Mouse (Mus musculus) embryonic facial prominence, embryonic 10.5 days (tissue): ENCODE data around the gene Strap. TPM values are rescaled to one million over a fixed set of nuclear protein-coding genes. Genes with fewer than 3 reads are reported as not detected.
"Not testable (repeated sequence)": the region's sequence is repeated elsewhere in the genome, so short reads cannot be mapped to it uniquely, and the experiment has no call there.

Experiments used
- DNase-seq: peaks from one replicate; pipeline ENCODE4 v3.0.0-alpha.2; 2017; ENCODE audit warnings: low spot score
- H3K27ac ChIP-seq: fragments of 300-500 bp; sonication (generic); replicated peaks from 2 replicates; pipeline ENCODE4 v1.5.1; 2016; ENCODE audit warnings: mild to moderate bottlenecking
- H3K27me3 ChIP-seq: fragments of 300-500 bp; sonication (generic); replicated peaks from 2 replicates; pipeline ENCODE4 v1.6.1; 2016; ENCODE audit warnings: low read depth, mild to moderate bottlenecking; ENCODE audit not compliant: poor library complexity, severe bottlenecking
- H3K36me3 ChIP-seq: fragments of 300-500 bp; sonication (generic); replicated peaks from 2 replicates; pipeline ENCODE4 v1.6.1; 2016; ENCODE audit warnings: mild to moderate bottlenecking, moderate library complexity
- H3K4me1 ChIP-seq: fragments of 300-500 bp; sonication (generic); 2 replicates; pipeline ENCODE4 v1.6.1; 2016
- H3K4me3 ChIP-seq: fragments of 300-500 bp; sonication (generic); 2 replicates; pipeline ENCODE4 v1.5.1; 2016; ENCODE audit warnings: mild to moderate bottlenecking, moderate library complexity
- H3K9me3 ChIP-seq: fragments of 300-500 bp; sonication (generic); 2 replicates; pipeline ENCODE4 v1.6.1; 2016; ENCODE audit warnings: mild to moderate bottlenecking
- WGBS: fragments of 180-500 bp; shearing (Covaris S2); methylation state at CpG from one replicate; pipeline ENCODE4 v1.1.7; 2016; 5-methylcytosine and 5-hydroxymethylcytosine counted together
- polyA plus RNA-seq: library from polyadenylated mRNA; unstranded; fragments of >200 nt; fragmentation: Nextera tagmentation; extraction: Ambion mirVana; gene quantifications from 2 replicates; pipeline ENCODE4 v1.2.1, GENCODE M21; 2016

Gene Strap
- polyA plus RNA-seq, 1 experiment from 2014 or later = 223 TPM

DNA sequence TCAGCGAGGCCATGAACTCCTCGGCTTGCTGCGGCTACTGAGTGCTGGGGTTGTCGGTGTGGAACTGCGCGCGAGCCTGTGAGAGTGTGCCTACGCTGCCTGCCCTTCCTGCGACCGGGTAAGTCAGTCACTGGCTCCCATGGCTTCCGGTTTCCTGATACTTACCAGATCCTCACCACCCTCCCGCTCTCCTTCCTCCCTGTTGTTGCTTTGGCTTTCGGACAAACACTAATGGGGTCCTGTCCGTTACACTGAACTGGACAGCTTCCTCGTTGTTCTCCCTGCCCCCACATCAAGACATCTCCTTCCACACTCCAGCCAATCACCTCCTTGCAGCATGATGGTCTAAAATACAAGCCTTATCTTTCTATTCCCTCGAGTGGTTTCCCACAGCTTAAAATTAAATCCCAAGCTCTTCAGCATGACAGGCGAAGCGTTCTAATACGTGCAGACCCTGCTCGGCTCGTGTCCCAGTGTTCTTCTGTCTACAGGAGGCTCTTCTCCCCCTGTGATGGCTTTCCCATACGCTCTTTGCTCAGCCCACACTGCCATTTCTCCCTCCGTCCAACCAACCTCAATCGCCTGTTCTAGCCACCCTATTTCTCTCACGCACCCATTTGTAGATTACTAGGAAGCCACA is 30.5 kb upstream of the Strap start:
- Histone ChIP-seq H3K27ac (0 out of 2 replicates have a peak overlapping the region, but pooled peaks have one; percentile 2), H3K9me3 (no peaks in the 10 kb centered on the region), H3K27me3 (no peaks in the 10 kb centered on the region), H3K36me3 (no peaks in the 10 kb centered on the region), H3K4me3 (no peak overlapping the region), H3K4me1 (no peaks in the 10 kb centered on the region)
- DNase-seq = peak; percentile 16
- 84% methylated on average over 25 of the region's 25 CpGs for WGBS

DNA sequence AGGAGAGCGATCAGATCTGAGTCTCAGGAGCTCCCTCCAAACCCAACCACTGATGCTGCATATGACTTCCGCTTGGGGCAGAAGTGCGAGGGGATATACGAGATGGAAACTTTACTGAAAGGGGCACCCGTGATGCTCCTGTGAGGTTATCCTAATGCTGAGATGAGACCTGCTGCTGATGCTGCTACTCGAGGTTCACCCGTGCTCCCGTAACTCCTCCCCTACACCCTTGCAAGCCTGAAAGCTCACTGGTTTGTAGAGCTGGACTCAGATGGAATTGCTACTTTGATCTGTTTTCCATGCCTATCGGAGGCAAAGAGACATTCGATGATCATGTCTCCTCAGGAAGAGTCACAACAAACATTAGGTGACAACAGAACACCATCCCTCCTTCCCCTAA is 28.7 kb upstream of the Strap start:
- WGBS = 93% methylated on average over 10 of the region's 10 CpGs
- H3K27me3 ChIP-seq = no peaks in the 10 kb centered on the region
- no peaks in the 10 kb centered on the region for H3K9me3 ChIP-seq
- H3K4me1 ChIP-seq = no peaks in the 10 kb centered on the region
- H3K4me3 ChIP-seq = no peak overlapping the region
- no peak overlapping the region for H3K27ac ChIP-seq
- no peak for DNase-seq
- no peaks in the 10 kb centered on the region for H3K36me3 ChIP-seq

DNA sequence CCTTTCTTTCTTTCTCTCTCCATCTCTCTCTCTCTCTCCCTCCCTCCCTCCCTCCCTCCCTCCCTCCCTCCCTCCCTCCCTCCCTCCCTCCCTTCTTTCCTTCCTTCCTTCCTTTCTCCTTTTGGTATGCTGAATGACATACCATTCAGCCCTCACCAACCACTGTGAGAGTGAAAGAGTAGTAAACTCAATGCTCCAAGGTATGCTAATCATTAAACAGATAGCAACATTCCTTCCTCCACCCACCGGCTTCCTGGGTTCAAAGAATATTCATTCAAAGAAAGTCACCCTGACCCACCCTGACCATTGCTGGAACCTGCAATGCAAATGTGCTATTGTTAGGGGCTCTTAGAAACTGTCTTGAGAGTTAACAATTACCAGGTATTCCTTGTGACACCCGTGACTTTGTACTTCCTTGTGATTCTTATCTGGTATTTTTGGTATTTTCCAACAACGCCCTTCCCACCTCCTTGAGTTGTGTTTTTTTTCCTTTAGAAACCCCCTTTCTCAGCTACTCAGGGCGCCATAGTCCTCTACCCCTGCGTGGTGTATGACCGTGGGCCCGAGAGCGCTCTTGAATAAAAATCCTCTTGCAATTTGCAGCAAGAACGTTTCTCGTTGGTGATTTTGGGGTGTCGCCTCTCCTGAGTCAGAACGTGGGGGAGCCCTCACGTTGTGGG is 26.0 kb upstream of the Strap start:
- not testable (repeated sequence) for DNase-seq

DNA sequence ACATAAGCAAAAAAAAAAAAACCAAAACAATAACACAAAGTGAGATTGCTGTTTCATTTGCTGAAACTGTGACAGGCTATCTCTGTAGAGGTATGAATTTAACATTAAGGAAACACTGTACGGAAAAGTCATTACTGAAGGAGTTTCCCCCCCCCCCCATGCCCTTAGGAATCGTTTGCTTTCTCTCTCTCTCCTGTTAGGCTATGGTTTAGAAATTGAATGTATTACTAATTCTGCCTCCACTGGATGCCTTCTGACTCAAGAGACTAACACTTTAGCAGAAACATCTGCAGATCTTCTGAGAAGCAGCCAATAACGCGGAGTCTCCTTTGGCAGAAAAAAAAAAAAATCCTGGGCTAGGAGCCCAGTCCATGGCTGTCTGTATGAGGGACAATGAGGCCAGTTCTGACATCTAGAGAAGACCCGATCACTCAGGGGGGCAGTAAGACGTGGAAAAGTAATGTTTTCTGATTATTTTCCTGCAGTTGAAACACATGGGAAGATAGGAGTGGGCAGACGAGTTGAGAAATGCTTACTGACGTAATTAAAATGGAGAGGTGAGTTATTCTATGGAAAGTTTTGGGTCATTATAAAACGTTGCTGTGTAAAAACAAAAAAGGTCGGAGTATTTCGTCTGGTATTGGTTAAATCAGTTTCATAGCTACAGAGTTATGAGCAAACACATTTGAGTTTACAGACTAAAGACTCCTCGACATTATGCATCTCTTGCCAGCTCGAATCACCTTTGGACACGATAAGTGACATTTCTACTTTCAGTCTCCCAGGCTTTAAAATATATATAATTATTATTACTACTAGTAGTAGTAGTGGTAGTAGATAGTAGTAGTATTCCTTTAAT is 24.5 kb upstream of the Strap start:
- Histone ChIP-seq H3K27me3 (no peaks in the 10 kb centered on the region), H3K4me3 (no peak overlapping the region), H3K4me1 (peaks cover 4% of the 10 kb centered on the region; the same call in 1 of the 2 replicates), H3K36me3 (no peaks in the 10 kb centered on the region), H3K9me3 (no peaks in the 10 kb centered on the region), H3K27ac (no peak overlapping the region)
- DNase-seq = no peak
- 88% methylated on average over 14 of the region's 14 CpGs for WGBS

More for the DNA sequence above, 26.0 kb upstream of the Strap start:
- H3K27me3 ChIP-seq, H3K27ac ChIP-seq, H3K9me3 ChIP-seq, H3K4me3 ChIP-seq, H3K4me1 ChIP-seq, H3K36me3 ChIP-seq: not testable (repeated sequence)
- WGBS = 87% methylated on average over 13 of the region's 13 CpGs

DNA sequence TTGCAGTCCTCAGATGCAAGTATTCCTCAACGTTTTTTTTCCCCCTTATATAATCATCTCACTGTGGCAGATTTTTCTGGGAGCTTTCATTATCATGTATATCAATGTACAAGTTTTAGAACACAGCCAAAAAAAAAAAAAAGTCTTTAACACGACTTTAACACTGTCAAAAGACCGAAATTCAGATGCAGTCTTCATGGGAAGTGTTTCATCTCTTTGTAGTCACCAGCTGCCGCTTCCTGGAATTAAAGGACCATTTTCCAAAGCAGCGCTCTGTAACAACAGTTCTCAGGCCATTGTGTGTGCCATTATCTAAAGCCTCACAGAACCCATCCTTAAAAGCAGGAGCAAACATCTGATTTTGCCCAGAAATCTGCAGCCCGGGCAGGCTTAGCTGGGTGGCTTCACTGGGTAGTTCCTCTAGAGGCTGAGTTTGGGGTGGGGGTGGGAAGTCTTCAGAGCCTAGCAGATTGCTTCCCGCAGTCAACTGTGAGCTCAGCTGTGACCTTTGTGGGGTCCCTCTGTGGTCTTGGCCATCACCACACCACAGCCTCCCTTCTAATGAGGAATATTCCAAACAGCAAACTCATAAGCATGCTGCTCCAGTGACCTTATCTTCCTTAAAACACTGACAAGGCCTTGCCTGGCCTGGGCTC is 22.1 kb upstream of the Strap start:
- WGBS = 64% methylated on average over 7 of the region's 7 CpGs
- peaks cover 4% of the 10 kb centered on the region; the same call in 1 of the 2 replicates for H3K4me1 ChIP-seq
- DNase-seq = no peak
- no peaks in the 10 kb centered on the region for H3K36me3 ChIP-seq
- no peaks in the 10 kb centered on the region for H3K27me3 ChIP-seq
- H3K4me3 ChIP-seq = no peak overlapping the region
- H3K27ac ChIP-seq = peak overlapping the region; percentile 2; the same call in 1 of the 2 replicates
- no peaks in the 10 kb centered on the region for H3K9me3 ChIP-seq

DNA sequence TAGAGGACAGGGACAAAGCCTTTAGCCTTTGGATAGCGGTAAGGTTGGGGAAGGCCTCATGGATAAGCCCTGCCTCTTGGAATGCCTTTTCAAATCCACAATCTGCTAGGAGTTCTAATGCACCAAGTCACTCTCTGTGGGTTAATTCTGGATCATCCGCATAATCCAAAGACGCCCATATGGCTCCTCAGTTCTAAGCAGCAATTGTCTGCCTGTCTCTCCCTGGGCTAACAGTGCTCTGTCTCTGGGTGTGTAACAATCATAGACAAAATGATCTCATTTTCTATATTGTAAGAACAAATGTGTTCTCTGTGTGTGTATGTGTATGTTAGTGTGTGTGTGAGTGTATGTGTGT is 21.6 kb upstream of the Strap start:
- 87% methylated on average over 3 of the region's 3 CpGs for WGBS
- no peak for DNase-seq
- Histone ChIP-seq H3K27me3 (no peaks in the 10 kb centered on the region), H3K27ac (0 out of 2 replicates have a peak overlapping the region, but pooled peaks have one; percentile 2), H3K9me3 (no peaks in the 10 kb centered on the region), H3K4me1 (peaks cover 4% of the 10 kb centered on the region; the same call in 1 of the 2 replicates), H3K4me3 (no peak overlapping the region), H3K36me3 (no peaks in the 10 kb centered on the region)

DNA sequence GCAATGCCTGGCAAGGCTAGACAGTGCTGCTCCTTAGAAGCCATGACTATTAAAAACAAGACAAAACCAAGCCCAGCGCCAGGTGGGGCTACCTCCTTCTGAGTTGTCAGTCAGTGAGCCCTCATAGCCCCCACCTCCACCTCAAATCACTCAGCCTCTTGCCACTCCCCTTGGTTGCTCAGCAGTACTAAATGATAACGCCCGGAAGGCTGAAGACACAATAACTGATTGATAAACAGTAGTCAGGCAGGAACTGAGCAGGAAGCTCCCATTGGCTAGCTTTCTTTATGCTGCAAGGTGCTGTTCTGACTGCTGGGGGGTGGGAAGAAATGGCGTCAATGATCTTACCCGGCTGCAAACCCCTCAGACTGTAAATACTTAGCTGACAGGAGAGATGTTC is 18.1 kb upstream of the Strap start:
- Histone ChIP-seq H3K4me3 (no peak overlapping the region), H3K36me3 (no peaks in the 10 kb centered on the region), H3K27me3 (no peaks in the 10 kb centered on the region), H3K27ac (no peak overlapping the region), H3K4me1 (peaks cover 4% of the 10 kb centered on the region; the same call in 1 of the 2 replicates), H3K9me3 (no peaks in the 10 kb centered on the region)
- 63% methylated on average over 5 of the region's 5 CpGs for WGBS
- DNase-seq = no peak

DNA sequence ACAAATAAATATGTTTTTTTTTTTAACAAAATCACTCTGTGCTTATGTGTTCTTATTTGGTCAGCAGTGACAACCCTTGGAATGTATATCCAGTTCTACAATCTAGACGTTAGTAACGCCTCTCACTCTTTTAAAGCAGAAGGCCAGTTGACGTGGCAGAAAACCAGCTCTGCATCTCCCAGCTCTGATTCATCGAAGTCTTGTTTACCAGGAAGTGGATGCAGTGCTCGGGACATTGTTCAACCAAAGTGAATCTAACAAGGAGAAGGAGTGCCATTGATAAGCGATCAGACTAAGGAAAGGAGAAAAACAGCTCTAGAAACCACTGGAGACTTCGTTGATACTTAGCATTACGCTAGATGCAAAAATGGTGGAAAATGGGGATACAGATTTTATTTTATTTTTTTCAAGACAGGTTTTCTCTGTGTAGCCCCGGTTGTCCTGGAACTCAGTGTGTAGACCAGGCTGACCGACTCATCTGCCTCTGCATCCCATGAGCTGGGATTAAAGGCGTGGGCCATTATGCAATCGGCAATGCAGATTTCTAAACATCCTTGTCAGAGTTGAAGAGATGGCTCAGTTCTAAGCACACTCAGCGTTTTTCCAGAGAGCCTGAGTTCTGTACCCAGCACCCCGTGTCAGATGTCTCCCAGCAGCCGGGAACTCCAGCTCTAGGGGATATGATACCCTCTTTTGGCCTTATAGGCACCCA is 12.5 kb upstream of the Strap start:
- 0 out of 2 replicates have a peak, but pooled peaks cover 4% of the 10 kb centered on the region for H3K27me3 ChIP-seq
- no peak for DNase-seq
- no peak overlapping the region for H3K27ac ChIP-seq
- no peaks in the 10 kb centered on the region for H3K4me1 ChIP-seq
- H3K4me3 ChIP-seq = no peak overlapping the region
- 91% methylated on average over 15 of the region's 15 CpGs for WGBS
- H3K36me3 ChIP-seq = no peaks in the 10 kb centered on the region
- no peaks in the 10 kb centered on the region for H3K9me3 ChIP-seq

DNA sequence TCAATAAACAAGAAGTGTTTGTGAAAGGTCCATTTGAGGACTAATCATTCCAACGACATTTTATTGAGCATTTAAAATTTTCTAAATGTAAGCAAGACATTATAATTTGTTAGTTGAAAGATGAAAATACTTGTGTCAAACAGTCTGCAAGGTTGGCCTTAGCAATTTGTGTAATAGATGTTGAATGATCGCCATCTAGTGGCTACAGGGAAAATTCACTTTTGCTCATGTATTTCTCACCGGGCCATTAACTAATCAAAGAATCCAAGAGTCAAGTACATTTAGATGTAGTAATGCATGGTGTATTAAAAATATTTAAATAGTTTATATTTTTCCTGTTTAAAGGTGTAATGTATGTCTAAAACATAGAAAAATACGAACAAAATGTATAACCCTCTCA is 11.0 kb upstream of the Strap start:
- H3K9me3 ChIP-seq = no peaks in the 10 kb centered on the region
- WGBS = 7% methylated on average over 4 of the region's 4 CpGs
- H3K36me3 ChIP-seq = no peaks in the 10 kb centered on the region
- DNase-seq = no peak
- H3K27ac ChIP-seq = no peak overlapping the region
- no peak overlapping the region for H3K4me3 ChIP-seq
- 0 out of 2 replicates have a peak, but pooled peaks cover 4% of the 10 kb centered on the region for H3K27me3 ChIP-seq
- H3K4me1 ChIP-seq = no peaks in the 10 kb centered on the region

DNA sequence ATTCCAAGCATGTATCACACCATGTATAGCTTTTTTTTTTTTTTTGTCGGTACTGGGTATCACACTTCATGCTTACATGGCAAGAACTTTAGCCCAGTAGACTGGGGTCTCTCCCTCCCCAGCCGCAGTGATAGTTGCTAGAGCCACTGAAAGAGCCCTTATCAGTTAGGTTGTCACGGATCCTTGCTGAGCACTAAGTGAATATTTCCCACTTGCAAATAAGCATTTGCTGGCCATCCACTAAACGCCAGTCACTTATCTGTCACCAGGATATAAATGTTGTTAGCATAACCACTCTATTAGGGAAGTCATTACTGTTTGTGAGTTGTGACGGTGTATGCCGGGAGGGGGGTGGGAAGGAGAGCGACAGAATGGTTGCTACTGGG is 425 bp upstream of the Strap start:
- Histone ChIP-seq H3K27ac (peak overlapping the region; percentile 95), H3K4me3 (peak overlapping the region; percentile 93), H3K9me3 (no peaks in the 10 kb centered on the region), H3K36me3 (peaks cover 26% of the 10 kb centered on the region), H3K4me1 (peaks cover 15% of the 10 kb centered on the region), H3K27me3 (0 out of 2 replicates have a peak, but pooled peaks cover 15% of the 10 kb centered on the region)
- DNase-seq = no peak
- 14% methylated on average over 7 of the region's 7 CpGs for WGBS

DNA sequence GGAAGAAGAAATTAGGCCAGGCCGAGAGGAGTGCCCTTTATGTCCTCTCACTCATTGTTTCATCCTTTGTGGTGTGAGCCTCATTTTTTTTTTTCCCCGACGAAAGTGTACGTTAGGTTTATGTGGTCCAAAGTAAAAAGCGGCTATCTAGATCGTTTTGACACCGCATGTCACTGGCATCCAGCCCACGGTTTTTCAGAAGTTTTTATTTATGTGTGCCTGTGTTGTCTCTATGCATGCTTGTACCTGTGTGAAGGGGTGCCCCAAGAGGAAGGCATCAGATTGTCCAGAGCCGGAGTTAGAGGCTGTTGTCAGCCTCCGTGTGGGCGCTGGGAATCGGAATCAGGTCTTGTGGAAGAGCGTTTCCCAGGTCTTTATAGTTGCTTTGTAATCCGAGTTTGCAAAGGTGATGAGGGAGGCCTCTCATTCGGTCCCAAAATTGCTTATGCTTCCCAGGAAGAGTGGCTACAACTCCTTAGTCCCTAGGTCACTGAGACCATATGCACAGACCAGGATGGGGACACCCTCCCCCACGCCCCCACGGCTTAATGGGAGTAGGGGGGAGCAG is 877 bp downstream of the Strap start:
- Histone ChIP-seq H3K36me3 (peaks cover 39% of the 10 kb centered on the region), H3K4me1 (peaks cover 15% of the 10 kb centered on the region), H3K9me3 (no peaks in the 10 kb centered on the region), H3K27me3 (0 out of 2 replicates have a peak, but pooled peaks cover 15% of the 10 kb centered on the region), H3K27ac (peak overlapping the region; percentile 95), H3K4me3 (peak overlapping the region; percentile 93)
- whole genome bisulfite sequencing = 11% methylated on average over 17 of the region's 17 CpGs
- DNase-seq = peak; percentile 22
